Comparison of ENCODE assay signal across 20 mouse cellular contexts in the genomic region with DNA sequence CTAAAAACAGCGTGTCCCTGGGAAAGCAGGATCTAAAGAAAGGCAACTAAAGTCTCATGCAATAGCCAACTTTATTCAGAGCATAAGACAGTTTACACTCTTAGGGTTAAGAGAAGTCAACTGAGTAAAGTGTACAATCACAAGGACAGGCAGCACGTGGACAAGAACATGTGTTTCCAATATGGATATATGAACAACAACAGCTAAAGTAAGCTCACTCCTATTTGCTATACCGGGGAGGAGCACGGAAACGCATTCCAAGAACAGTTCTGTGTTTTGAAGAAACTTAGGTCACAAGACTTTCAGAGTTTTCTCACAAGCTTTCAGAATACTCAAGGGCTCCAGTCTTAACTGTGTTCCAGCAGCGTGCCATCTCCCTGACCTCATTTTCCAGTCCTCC. TPM values are rescaled to one million over a fixed set of nuclear protein-coding genes. Genes with fewer than 3 reads are reported as not detected.
DNase-seq lines count a peak whose midpoint lies in the region; ATAC-seq and TF ChIP-seq lines count a peak whose summit lies in the region.
"Had no signal": no experiment of that assay in that cellular context is flagged by ENCODE, and none has a peak within 500 bp of the region (broad histone marks: within the 10 kb centered on the region; RNA-seq: fewer than 3 reads in every experiment).

No protein-coding gene starts in this region.

- no peak for ATAC-seq in hindbrain, embryonic 13.5 days (ENCODE audit: low FRiP score)
- no peak for ATAC-seq in hindbrain, embryonic 14.5 days (ENCODE audit: low FRiP score)
- ATAC-seq in midbrain, embryonic 13.5 days, result no peak
- no peak for ATAC-seq in midbrain, postnatal 0 days (ENCODE audit: low FRiP score)
- peak; percentile 41; the same call in 1 of the 2 replicates for ATAC-seq in embryonic facial prominence, embryonic 14.5 days (ENCODE audit: low read depth)
- peak; percentile 54; the same call in 1 of the 2 replicates for ATAC-seq in stomach, postnatal 0 days (ENCODE audit: low FRiP score, low TSS enrichment)
- ATAC-seq: forebrain, embryonic 15.5 days had no signal

- no peak for TF ChIP-seq CTCF in midbrain, postnatal 0 days (IDR thresholded peaks at IDR 0.05)
- no peak for TF ChIP-seq CTCF in stomach, postnatal 0 days (IDR thresholded peaks at IDR 0.05; ENCODE audit: low read depth)

- no peaks in the 10 kb centered on the region for H3K9me3 ChIP-seq in hindbrain, embryonic 13.5 days
- no peaks in the 10 kb centered on the region for H3K9me3 ChIP-seq in hindbrain, embryonic 14.5 days (ENCODE audit: control insufficient read depth, low read length)
- H3K9me3 ChIP-seq in midbrain, embryonic 13.5 days, result no peaks in the 10 kb centered on the region
- no peaks in the 10 kb centered on the region for H3K9me3 ChIP-seq in midbrain, postnatal 0 days (ENCODE audit: low read length)
- H3K9me3 ChIP-seq in embryonic facial prominence, embryonic 14.5 days (ENCODE audit: control insufficient read depth, low read length), result no peaks in the 10 kb centered on the region
- no peaks in the 10 kb centered on the region for H3K9me3 ChIP-seq in stomach, postnatal 0 days (ENCODE audit: control insufficient read depth, low read length)
- H3K9me3 ChIP-seq: forebrain, embryonic 15.5 days; kidney, embryonic 15.5 days; midbrain, embryonic 12.5 days; neural tube, embryonic 12.5 days had no signal

- no peak overlapping the region for H3K4me3 ChIP-seq in hindbrain, embryonic 13.5 days
- no peak overlapping the region for H3K4me3 ChIP-seq in hindbrain, embryonic 14.5 days (replicated peaks; ENCODE audit: low read length)
- no peak overlapping the region for H3K4me3 ChIP-seq in midbrain, embryonic 13.5 days (replicated peaks)
- no peak overlapping the region for H3K4me3 ChIP-seq in midbrain, postnatal 0 days (ENCODE audit: low read depth, low read length)
- no peak overlapping the region for H3K4me3 ChIP-seq in embryonic facial prominence, embryonic 14.5 days (ENCODE audit: low read depth, low read length)
- H3K4me3 ChIP-seq in stomach, postnatal 0 days (ENCODE audit: low read depth, low read length), result no peak overlapping the region
- H3K4me3 ChIP-seq: forebrain, embryonic 15.5 days; kidney, embryonic 15.5 days; midbrain, embryonic 12.5 days; neural tube, embryonic 12.5 days had no signal

- H3K4me1 ChIP-seq in hindbrain, embryonic 13.5 days (replicated peaks), result peaks cover 8% of the 10 kb centered on the region; the same call in 1 of the 2 replicates
- 0 out of 2 replicates have a peak, but pooled peaks cover 4% of the 10 kb centered on the region for H3K4me1 ChIP-seq in hindbrain, embryonic 14.5 days (replicated peaks; ENCODE audit: control insufficient read depth, insufficient read depth, low read length)
- peaks cover 6% of the 10 kb centered on the region; the same call in 1 of the 2 replicates for H3K4me1 ChIP-seq in midbrain, embryonic 13.5 days (replicated peaks)
- no peaks in the 10 kb centered on the region for H3K4me1 ChIP-seq in midbrain, postnatal 0 days (ENCODE audit: insufficient read depth, low read length)
- H3K4me1 ChIP-seq in embryonic facial prominence, embryonic 14.5 days (ENCODE audit: control insufficient read depth, insufficient read depth, low read length), result 0 out of 2 replicates have a peak, but pooled peaks cover 3% of the 10 kb centered on the region
- H3K4me1 ChIP-seq in stomach, postnatal 0 days (replicated peaks; ENCODE audit: control insufficient read depth, insufficient read depth), result no peaks in the 10 kb centered on the region; the same call in 1 of the 2 replicates
- H3K4me1 ChIP-seq: forebrain, embryonic 15.5 days had no signal

- H3K27ac ChIP-seq in hindbrain, embryonic 13.5 days, result no peak overlapping the region
- no peak overlapping the region for H3K27ac ChIP-seq in hindbrain, embryonic 14.5 days
- no peak overlapping the region for H3K27ac ChIP-seq in midbrain, embryonic 13.5 days
- H3K27ac ChIP-seq in midbrain, postnatal 0 days (ENCODE audit: low read depth, low read length), result no peak overlapping the region
- H3K27ac ChIP-seq in embryonic facial prominence, embryonic 14.5 days (replicated peaks; ENCODE audit: low read depth, low read length), result peak overlapping the region; percentile 6
- H3K27ac ChIP-seq in stomach, postnatal 0 days (replicated peaks), result no peak overlapping the region
- H3K27ac ChIP-seq: forebrain, embryonic 15.5 days; kidney, embryonic 15.5 days; midbrain, embryonic 12.5 days; neural tube, embryonic 12.5 days had no signal

- no peaks in the 10 kb centered on the region for H3K36me3 ChIP-seq in hindbrain, embryonic 13.5 days
- no peaks in the 10 kb centered on the region for H3K36me3 ChIP-seq in hindbrain, embryonic 14.5 days (replicated peaks; ENCODE audit: control insufficient read depth, insufficient read depth)
- no peaks in the 10 kb centered on the region for H3K36me3 ChIP-seq in midbrain, embryonic 13.5 days
- no peaks in the 10 kb centered on the region for H3K36me3 ChIP-seq in midbrain, postnatal 0 days (ENCODE audit: insufficient read depth, low read length)
- H3K36me3 ChIP-seq in embryonic facial prominence, embryonic 14.5 days (ENCODE audit: control insufficient read depth, insufficient read depth, low read length), result no peaks in the 10 kb centered on the region
- no peaks in the 10 kb centered on the region for H3K36me3 ChIP-seq in stomach, postnatal 0 days (ENCODE audit: control insufficient read depth, insufficient read depth, low read length)
- H3K36me3 ChIP-seq: forebrain, embryonic 15.5 days; kidney, embryonic 15.5 days; midbrain, embryonic 12.5 days; neural tube, embryonic 12.5 days had no signal

- TF ChIP-seq EP300 in stomach, postnatal 0 days (optimal IDR thresholded peaks at IDR 0.05), result no peak

- H3K4me2 ChIP-seq in hindbrain, embryonic 13.5 days, result no peak overlapping the region
- H3K4me2 ChIP-seq in hindbrain, embryonic 14.5 days (replicated peaks), result no peak overlapping the region
- no peak overlapping the region for H3K4me2 ChIP-seq in midbrain, embryonic 13.5 days (replicated peaks)
- no peak overlapping the region for H3K4me2 ChIP-seq in midbrain, postnatal 0 days (ENCODE audit: low read depth, low read length, poor library complexity, severe bottlenecking)
- no peak overlapping the region for H3K4me2 ChIP-seq in embryonic facial prominence, embryonic 14.5 days (ENCODE audit: low read depth, low read length)
- H3K4me2 ChIP-seq in stomach, postnatal 0 days (replicated peaks; ENCODE audit: low read depth), result no peak overlapping the region
- H3K4me2 ChIP-seq: forebrain, embryonic 15.5 days; heart, embryonic 11.5 days; kidney, embryonic 15.5 days; liver, embryonic 11.5 days; midbrain, embryonic 12.5 days; neural tube, embryonic 12.5 days had no signal

- H3K27me3 ChIP-seq in hindbrain, embryonic 13.5 days, result no peaks in the 10 kb centered on the region
- no peaks in the 10 kb centered on the region for H3K27me3 ChIP-seq in hindbrain, embryonic 14.5 days (ENCODE audit: control insufficient read depth, insufficient read depth, low read length)
- H3K27me3 ChIP-seq in midbrain, embryonic 13.5 days, result no peaks in the 10 kb centered on the region
- H3K27me3 ChIP-seq in midbrain, postnatal 0 days (ENCODE audit: insufficient read depth, low read length), result no peaks in the 10 kb centered on the region
- H3K27me3 ChIP-seq in embryonic facial prominence, embryonic 14.5 days (replicated peaks; ENCODE audit: control insufficient read depth, insufficient read depth, low read length), result no peaks in the 10 kb centered on the region
- no peaks in the 10 kb centered on the region for H3K27me3 ChIP-seq in stomach, postnatal 0 days (ENCODE audit: control insufficient read depth, insufficient read depth, low read length)
- H3K27me3 ChIP-seq: forebrain, embryonic 15.5 days; kidney, embryonic 15.5 days; midbrain, embryonic 12.5 days; neural tube, embryonic 12.5 days had no signal

- DNase-seq in hindbrain, embryonic 14.5 days (ENCODE audit: low spot score), result no peak
- DNase-seq in midbrain, postnatal 0 days (ENCODE audit: low spot score), result no peak
- peak; percentile 53 for DNase-seq in embryonic facial prominence, embryonic 14.5 days (ENCODE audit: low spot score)
- DNase-seq in stomach, postnatal 0 days (ENCODE audit: low spot score), result no peak
- DNase-seq in cerebellum, postnatal 10 days, result no peak
- no peak for DNase-seq in spleen, postnatal 10 days (ENCODE audit: low spot score in 2 of 2)
- DNase-seq: adrenal gland, postnatal 25 days; B cell, adult 2 months; cerebellum, adult 9-10 months; kidney, adult 11 months; lung, adult 18-20 months had no signal

- WGBS in hindbrain, embryonic 13.5 days, result 39% methylated on average over 6 of the region's 6 CpGs
- 45% methylated on average over 6 of the region's 6 CpGs for WGBS in hindbrain, embryonic 14.5 days
- WGBS in midbrain, embryonic 13.5 days, result 44% methylated on average over 6 of the region's 6 CpGs
- WGBS in midbrain, postnatal 0 days, result 43% methylated on average over 6 of the region's 6 CpGs
- 19% methylated on average over 6 of the region's 6 CpGs for WGBS in embryonic facial prominence, embryonic 14.5 days
- WGBS in stomach, postnatal 0 days, result 26% methylated on average over 6 of the region's 6 CpGs

- peak overlapping the region; percentile 51; the same call in 1 of the 2 replicates for H3K9ac ChIP-seq in hindbrain, embryonic 13.5 days
- no peak overlapping the region for H3K9ac ChIP-seq in hindbrain, embryonic 14.5 days
- H3K9ac ChIP-seq in midbrain, embryonic 13.5 days (replicated peaks), result 0 out of 2 replicates have a peak overlapping the region, but pooled peaks have one; percentile 8
- no peak overlapping the region for H3K9ac ChIP-seq in midbrain, postnatal 0 days (replicated peaks; ENCODE audit: low read length, poor library complexity, severe bottlenecking)
- H3K9ac ChIP-seq in embryonic facial prominence, embryonic 14.5 days (ENCODE audit: low read depth, low read length), result no peak overlapping the region
- no peak overlapping the region for H3K9ac ChIP-seq in stomach, postnatal 0 days (ENCODE audit: low read length)
- H3K9ac ChIP-seq: forebrain, embryonic 15.5 days; kidney, embryonic 15.5 days; midbrain, embryonic 12.5 days; neural tube, embryonic 12.5 days had no signal

RNA-seq across cellular contexts. Expression of a gene that starts 10.3 kb away (rescaled TPM):
- 24.5 and 24.7 TPM in 2 replicates for polyA plus RNA-seq in hindbrain, embryonic 13.5 days (2015; fragmentation: Nextera tagmentation; extraction: Ambion mirVana)
- 25.1 and 27.6 TPM in 2 replicates for polyA plus RNA-seq in hindbrain, embryonic 14.5 days (2014; fragmentation: Nextera tagmentation; extraction: Ambion mirVana)
- 24.7 and 25.0 TPM in 2 replicates for polyA plus RNA-seq in midbrain, embryonic 13.5 days (2015; fragmentation: Nextera tagmentation; extraction: Ambion mirVana)
- total RNA-seq in midbrain, postnatal 0 days (2014; rRNA removed), result 10.0 and 10.9 TPM in 2 replicates
- polyA plus RNA-seq in midbrain, postnatal 0 days (2015; fragmentation: Nextera tagmentation; extraction: Ambion mirVana), result 18.2 and 19.3 TPM in 2 replicates
- polyA plus RNA-seq in embryonic facial prominence, embryonic 14.5 days (2014; fragmentation: Nextera tagmentation; extraction: Ambion mirVana), result 24.6 and 25.8 TPM in 2 replicates
- 13.0 and 13.9 TPM in 2 replicates for polyA plus RNA-seq in stomach, postnatal 0 days (2015; fragmentation: Nextera tagmentation; extraction: Ambion mirVana)

RNA-seq across cellular contexts. Expression of a gene that starts 43.3 kb away (rescaled TPM):
- 0.06 and 0.25 TPM in 2 replicates for polyA plus RNA-seq in hindbrain, embryonic 13.5 days (2015; fragmentation: Nextera tagmentation; extraction: Ambion mirVana)
- polyA plus RNA-seq in hindbrain, embryonic 14.5 days (2014; fragmentation: Nextera tagmentation; extraction: Ambion mirVana), result 0.35 and 0.53 TPM in 2 replicates
- polyA plus RNA-seq in midbrain, embryonic 13.5 days (2015; fragmentation: Nextera tagmentation; extraction: Ambion mirVana), result 0.13 and 0.27 TPM in 2 replicates
- total RNA-seq in midbrain, postnatal 0 days (2014; rRNA removed), result 1.1 and 1.3 TPM in 2 replicates
- polyA plus RNA-seq in midbrain, postnatal 0 days (2015; fragmentation: Nextera tagmentation; extraction: Ambion mirVana), result 0.16 and 0.20 TPM in 2 replicates
- polyA plus RNA-seq in embryonic facial prominence, embryonic 14.5 days (2014; fragmentation: Nextera tagmentation; extraction: Ambion mirVana), result 1.4 and 1.7 TPM in 2 replicates
- polyA plus RNA-seq in stomach, postnatal 0 days (2015; fragmentation: Nextera tagmentation; extraction: Ambion mirVana), result 5.4 and 6.5 TPM in 2 replicates
- total RNA-seq: common myeloid progenitor, adult 5-6 weeks had no signal

Comparison
In these comparisons a context has a peak if more than half of its experiments do, and no peak if none do; other contexts are left out.
1. H3K9ac ChIP-seq: peak in hindbrain, embryonic 13.5 days (single experiment) and midbrain, embryonic 13.5 days (single experiment); none in hindbrain, embryonic 14.5 days (single experiment), midbrain, postnatal 0 days (single experiment), embryonic facial prominence, embryonic 14.5 days (single experiment) and stomach, postnatal 0 days (single experiment).
2. ATAC-seq: peak in embryonic facial prominence, embryonic 14.5 days (single experiment) and stomach, postnatal 0 days (single experiment); none in hindbrain, embryonic 13.5 days (single experiment), hindbrain, embryonic 14.5 days (single experiment), midbrain, embryonic 13.5 days (single experiment) and midbrain, postnatal 0 days (single experiment).